Mouse (Mus musculus): ENCODE results near the gene Sclt1.

The Sclt1 gene

GRCm38 (mm10) chr3:41606330-41606664 is 136.0 kb downstream of the Sclt1 start:
- no peak for DNase-seq (ENCODE audit: low spot score in 2 of 2)

- no peak for DNase-seq (ENCODE audit: low spot score in 2 of 2)
These were observed 136.5 kb downstream of the Sclt1 start for GRCm38 (mm10) chr3:41605601-41606329.

- peak in 1 of 2 experiments; percentile 10 for DNase-seq (ENCODE audit: low spot score in 2 of 2)
These were observed 137.5 kb downstream of the Sclt1 start for GRCm38 (mm10) chr3:41604629-41605321.

- DNase-seq (ENCODE audit: low spot score in 2 of 2), result no peak
These were observed 138.8 kb downstream of the Sclt1 start for GRCm38 (mm10) chr3:41603470-41604019.

- no peak for DNase-seq (ENCODE audit: low spot score in 2 of 2)
These were observed 139.4 kb downstream of the Sclt1 start for GRCm38 (mm10) chr3:41602933-41603332.

- DNase-seq (ENCODE audit: low spot score in 2 of 2), result no peak
These were observed 140.9 kb downstream of the Sclt1 start for GRCm38 (mm10) chr3:41601226-41602020.

GRCm38 (mm10) chr3:41599806-41600589 is 142.3 kb downstream of the Sclt1 start:
- peak; percentile 13 to 51 for DNase-seq (ENCODE audit: low spot score in 2 of 2)

GRCm38 (mm10) chr3:41599226-41599625 is 143.1 kb downstream of the Sclt1 start:
- DNase-seq (ENCODE audit: low spot score in 2 of 2), result no peak

- DNase-seq (ENCODE audit: low spot score in 2 of 2), result no peak
These were observed 143.9 kb downstream of the Sclt1 start for GRCm38 (mm10) chr3:41598412-41598811.

- no peak for DNase-seq (ENCODE audit: low spot score in 2 of 2)
These were observed 145.3 kb downstream of the Sclt1 start for GRCm38 (mm10) chr3:41597036-41597435.

GRCm38 (mm10) chr3:41595010-41595409 is 147.3 kb downstream of the Sclt1 start:
- no peak for DNase-seq (ENCODE audit: low spot score in 2 of 2)

GRCm38 (mm10) chr3:41594097-41594879 is 148.0 kb downstream of the Sclt1 start:
- DNase-seq (ENCODE audit: low spot score in 2 of 2), result no peak

- no peak for DNase-seq (ENCODE audit: low spot score in 2 of 2)
These were observed 149.5 kb downstream of the Sclt1 start for GRCm38 (mm10) chr3:41592805-41593204.

GRCm38 (mm10) chr3:41591651-41592170 is 150.6 kb downstream of the Sclt1 start:
- DNase-seq (ENCODE audit: low spot score in 2 of 2), result no peak

GRCm38 (mm10) chr3:41590695-41591559 is 151.4 kb downstream of the Sclt1 start:
- DNase-seq (ENCODE audit: low spot score in 2 of 2), result no peak

GRCm38 (mm10) chr3:41589988-41590387 is 152.3 kb downstream of the Sclt1 start:
- DNase-seq (ENCODE audit: low spot score in 2 of 2), result no peak

- no peak for DNase-seq (ENCODE audit: low spot score in 2 of 2)
These were observed 152.9 kb downstream of the Sclt1 start for GRCm38 (mm10) chr3:41589246-41589914.

GRCm38 (mm10) chr3:41588495-41588894 is 153.8 kb downstream of the Sclt1 start:
- no peak for DNase-seq (ENCODE audit: low spot score in 2 of 2)

GRCm38 (mm10) chr3:41587588-41587987 is 154.7 kb downstream of the Sclt1 start:
- peak; percentile 63 to 74 for DNase-seq (ENCODE audit: low spot score in 2 of 2)

Data from natural killer cell, adult 2 months (primary cell).